Mouse (Mus musculus) bone marrow macrophage, adult 2 months (primary cell): ENCODE measurements around the gene Elfn1.

ENCODE experiments used
- CTCF ChIP-seq: IDR thresholded peaks from 2 replicates; pipeline ENCODE4 v1.5.1; 2012; ENCODE audit warnings: low read depth, mild to moderate bottlenecking, low read length, moderate library complexity
- POLR2A ChIP-seq: IDR thresholded peaks from 2 replicates; pipeline ENCODE4 v1.6.1; 2012; ENCODE audit warnings: mild to moderate bottlenecking, low read depth, low read length, borderline replicate concordance

GRCm38 (mm10) chr5:139911506-139911905 lies 3.8 kb downstream of the Elfn1 start:
- TF ChIP-seq CTCF: no peak
- TF ChIP-seq POLR2A: no peak
